Comparison of ENCODE assay signal across 21 mouse cellular contexts in the genomic region with DNA sequence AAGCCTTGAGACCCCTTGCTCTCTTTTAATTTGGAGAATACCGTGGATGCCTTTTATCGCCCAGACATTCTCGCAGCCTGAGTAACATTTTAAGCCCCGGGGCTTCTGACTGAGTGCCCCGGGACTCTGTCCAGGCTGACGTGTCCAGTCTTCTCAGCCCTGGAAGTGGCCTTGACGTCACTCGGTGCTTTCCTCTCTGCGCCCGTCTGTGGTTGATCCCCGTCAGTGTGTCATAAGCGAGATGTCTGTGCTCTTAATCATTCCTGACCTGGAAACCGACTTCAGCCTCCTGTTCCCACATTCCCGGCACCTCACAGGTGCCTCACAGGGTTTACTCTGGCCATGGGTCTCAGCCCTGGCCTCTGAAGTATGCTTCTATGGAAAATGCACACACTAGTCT. TPM values are rescaled to one million over a fixed set of nuclear protein-coding genes. Genes with fewer than 3 reads are reported as not detected.
"Had no signal": no experiment of that assay in that cellular context is flagged by ENCODE, and none has a peak within 500 bp of the region (broad histone marks: within the 10 kb centered on the region; RNA-seq: fewer than 3 reads in every experiment).

No protein-coding gene starts in this region.

- H3K9me3 ChIP-seq: limb, embryonic 13.5 days; liver, embryonic 15.5 days; megakaryocyte, embryonic 14.5 days; midbrain, embryonic 15.5 days; neural tube, embryonic 13.5 days had no signal

- H3K36me3 ChIP-seq: midbrain, embryonic 15.5 days had no signal

- H3K4me3 ChIP-seq: limb, embryonic 13.5 days; liver, embryonic 15.5 days; megakaryocyte, embryonic 14.5 days; midbrain, embryonic 15.5 days; neural tube, embryonic 13.5 days had no signal

- H3K4me2 ChIP-seq: limb, embryonic 13.5 days; liver, embryonic 15.5 days; lung, embryonic 14.5 days; midbrain, embryonic 11.5 days; midbrain, embryonic 15.5 days; neural tube, embryonic 13.5 days had no signal

- H3K27ac ChIP-seq: limb, embryonic 13.5 days; liver, embryonic 15.5 days; midbrain, embryonic 15.5 days; neural tube, embryonic 13.5 days had no signal

- H3K4me1 ChIP-seq: limb, embryonic 13.5 days; liver, embryonic 15.5 days; megakaryocyte, embryonic 14.5 days; midbrain, embryonic 15.5 days; neural tube, embryonic 13.5 days had no signal

- ATAC-seq: midbrain, embryonic 15.5 days had no signal

- H3K9ac ChIP-seq: limb, embryonic 13.5 days; liver, embryonic 15.5 days; lung, embryonic 14.5 days; midbrain, embryonic 15.5 days; neural tube, embryonic 13.5 days had no signal

- H3K27me3 ChIP-seq: limb, embryonic 13.5 days; liver, embryonic 15.5 days; megakaryocyte, embryonic 14.5 days; midbrain, embryonic 15.5 days; neural tube, embryonic 13.5 days had no signal

- DNase-seq: kidney, adult 8-10 months; kidney, postnatal 25 days; lung, embryonic 14.5 days; lung, postnatal 10 days; lung, postnatal 4 days; retina, postnatal 1 day; right cerebral cortex, postnatal 4 days; spleen, adult 18-20 months; thymus, adult 18-20 months; thymus, postnatal 14 days had no signal

RNA-seq across cellular contexts. Expression of gene Adam30, which starts 12.7 kb away (rescaled TPM):
- total RNA-seq: left cerebral cortex, postnatal 36 days; liver, adult 2 months had no signal
- polyA plus RNA-seq: kidney, embryonic 16.5 days; limb, embryonic 13.5 days; liver, adult 2 months; liver, embryonic 15.5 days; lung, embryonic 14.5 days; midbrain, embryonic 11.5 days; midbrain, embryonic 15.5 days; neural tube, embryonic 13.5 days; stomach, embryonic 14.5 days; urinary bladder, adult 2 months had no signal
